Mouse (Mus musculus): Measurements from ENCODE around the gene Tiprl.

DNA sequence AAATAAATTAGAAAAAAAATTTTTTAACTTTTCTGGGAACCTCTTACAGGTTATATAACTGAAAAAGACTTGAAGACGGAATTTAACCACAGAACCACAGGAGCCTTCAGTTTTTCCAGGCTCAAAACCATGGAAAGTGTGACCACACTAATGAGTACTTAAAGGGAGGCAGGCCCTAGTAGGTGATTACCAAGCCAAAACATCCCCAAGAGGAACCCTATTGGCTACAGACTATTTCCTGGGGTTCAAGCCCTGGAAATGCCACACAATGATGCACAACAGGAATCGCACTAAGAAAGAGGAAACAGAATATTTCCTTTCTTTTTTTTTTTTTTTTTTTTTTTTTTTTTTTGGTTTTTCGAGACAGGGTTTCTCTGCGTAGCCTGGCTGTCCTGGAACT, 44.7 kb downstream of the Tiprl start:
- no peak for TF ChIP-seq CTCF (IDR thresholded peaks at IDR 0.05; ENCODE audit: low read depth, low read length)
- TF ChIP-seq POLR2A (IDR thresholded peaks at IDR 0.05; ENCODE audit: extremely low read depth, insufficient read depth, low read length): no peak

Measured in liver, adult 2 months (tissue).